Mouse (Mus musculus) frontal cortex, postnatal 25 days (tissue): ENCODE results near the gene Colq.
"Not testable (repeated sequence)": the region's sequence is repeated elsewhere in the genome, so short reads cannot be mapped to it uniquely, and the experiment has no call there.

Experiments
- DNase-seq, 2 experiments: peaks; one replicate each; pipeline ENCODE4 v3.0.0; 2022; ENCODE audit warnings: low spot score in 2 of 2

Gene Colq

DNA sequence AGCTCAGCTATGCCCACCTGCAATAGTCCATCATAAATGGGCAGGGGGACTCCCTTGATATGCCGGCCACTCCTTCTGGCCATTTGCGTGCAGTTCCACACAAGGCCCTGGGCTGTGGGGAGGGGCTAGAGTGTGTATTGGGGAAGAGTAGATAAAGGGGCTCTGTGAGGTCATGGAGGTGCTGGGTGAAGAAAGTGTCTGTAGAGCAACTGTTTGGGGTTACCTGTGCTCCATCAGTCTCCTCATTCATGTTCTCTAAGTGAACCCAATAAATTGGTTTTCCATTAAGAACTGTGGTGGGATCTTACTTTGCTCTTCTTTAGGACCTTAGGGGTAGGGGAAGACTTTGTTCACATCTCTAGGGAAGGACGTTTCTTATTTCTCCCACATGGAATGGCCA lies at the start of gene Colq:
Colq (minus strand) TSS at position 101 of the 400 bp plus-strand sequence.
- no peak for DNase-seq

DNA sequence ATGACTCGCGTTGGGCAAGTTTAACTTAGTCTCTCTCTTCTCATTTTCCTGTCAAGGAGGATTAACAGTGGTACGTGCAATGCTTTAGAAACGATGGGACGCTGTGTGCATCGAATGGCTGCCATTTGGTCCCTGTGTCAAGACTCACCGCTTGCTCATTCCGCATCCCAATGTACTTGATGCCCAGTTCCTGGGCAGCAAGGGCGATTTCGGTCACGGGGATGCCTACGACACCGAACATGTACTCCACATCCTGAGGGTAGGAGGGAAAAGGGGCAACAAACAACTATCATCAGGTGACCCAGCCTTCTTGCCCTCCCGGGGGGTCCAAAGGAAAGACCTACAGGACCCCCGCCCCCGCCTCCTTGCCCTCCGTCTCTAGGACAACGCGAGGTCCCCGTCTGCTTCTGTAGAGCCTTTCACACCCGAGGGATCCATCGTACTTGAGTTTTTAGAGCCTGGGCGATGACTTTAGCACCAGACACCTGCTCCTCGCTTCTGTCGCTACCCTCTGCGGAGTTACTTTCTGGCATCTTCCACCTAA lies 49.3 kb upstream of the Colq start, which contains the start of gene Gm49387:
Gm49387 (minus strand) TSS at position 533 of the 544 bp plus-strand sequence.
- DNase-seq = peak in 1 of 2 experiments; percentile 11

DNA sequence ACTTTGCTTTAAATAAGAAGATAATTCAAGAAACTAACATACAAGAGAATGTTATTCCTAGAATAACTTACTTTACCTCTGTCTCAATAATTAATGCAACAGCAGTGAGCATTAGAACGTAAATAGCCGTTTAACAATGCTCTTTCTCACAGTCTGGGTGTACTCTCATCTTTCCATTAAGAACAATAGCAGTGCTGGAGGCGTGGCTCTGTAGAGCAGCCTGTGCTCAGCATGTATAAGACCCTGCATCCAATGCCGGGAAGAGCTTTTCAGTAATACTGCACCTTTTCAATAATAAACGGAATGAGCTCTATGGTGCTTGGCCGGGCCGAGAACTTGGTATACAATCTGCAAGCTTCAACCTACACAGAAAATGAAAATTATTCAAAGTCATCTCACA lies 39.5 kb upstream of the Colq start:
- DNase-seq = no peak

DNA sequence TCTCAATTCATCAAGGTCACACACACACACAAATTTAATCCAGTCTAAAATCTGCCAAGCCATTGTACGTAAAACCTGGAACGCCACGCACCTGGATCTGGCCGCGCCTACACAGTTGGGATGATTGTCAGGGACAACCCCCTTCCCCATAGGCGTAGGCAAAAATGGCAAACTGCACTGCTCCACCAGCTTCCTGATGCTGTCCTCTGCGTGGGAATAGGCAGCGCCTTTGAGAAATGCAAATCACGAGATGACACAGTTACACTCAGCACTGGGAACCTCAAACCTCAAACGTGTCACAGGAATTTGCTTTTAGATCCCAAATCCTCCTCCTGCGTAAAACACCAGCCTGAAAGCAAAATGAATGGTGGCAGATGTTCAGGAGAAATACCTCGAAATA lies 31.6 kb upstream of the Colq start:
- peak; percentile 20 to 37 for DNase-seq

DNA sequence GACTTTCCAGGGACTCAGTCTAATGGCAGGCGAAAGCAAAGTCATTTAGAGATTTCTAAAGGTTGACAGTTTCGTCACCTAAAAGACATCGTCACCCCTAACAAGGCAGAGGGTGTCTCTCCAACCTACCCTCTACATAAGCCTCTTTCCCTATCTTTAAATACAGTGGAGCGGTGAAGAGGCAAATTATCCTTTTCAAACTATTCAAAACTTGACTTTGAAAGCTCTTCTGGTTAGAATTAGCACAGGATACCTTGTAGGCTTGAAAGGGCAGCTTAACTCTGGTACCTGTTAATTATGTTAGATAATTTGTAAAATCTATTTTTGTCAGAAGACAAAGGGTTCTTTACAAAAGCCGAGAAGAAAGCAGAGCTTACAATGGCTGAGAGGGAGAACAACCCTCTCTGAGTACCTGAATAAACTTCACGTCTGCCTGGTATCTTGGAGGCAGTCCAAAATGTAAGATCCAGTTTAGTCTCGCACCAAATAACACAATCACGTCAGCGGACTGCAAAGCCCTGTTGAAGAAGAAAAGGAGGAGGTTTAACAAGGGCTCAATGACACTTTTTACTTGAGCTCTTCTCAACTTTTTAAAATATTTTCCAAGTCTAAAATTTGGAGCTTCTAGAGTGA lies 29.6 kb upstream of the Colq start:
- no peak for DNase-seq

DNA sequence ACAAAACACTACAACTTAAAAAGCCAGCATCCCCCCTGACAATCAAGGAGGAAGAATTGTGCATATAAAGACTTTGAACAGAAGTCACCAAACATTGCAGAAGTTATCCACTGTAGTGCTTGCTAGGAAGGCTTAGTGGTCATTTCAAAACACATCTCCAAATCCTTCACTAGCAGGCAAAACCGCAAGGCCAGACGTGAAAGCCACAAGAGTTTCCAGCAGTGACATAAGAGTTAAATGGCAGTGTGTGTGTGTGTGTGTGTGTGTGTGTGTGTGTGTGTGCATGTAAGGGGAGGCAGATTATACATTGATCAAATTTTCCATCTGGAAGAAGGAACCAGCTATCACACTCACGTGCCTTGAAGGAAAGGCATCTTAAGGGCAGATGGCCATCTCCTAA lies 26.9 kb upstream of the Colq start:
- no peak for DNase-seq

DNA sequence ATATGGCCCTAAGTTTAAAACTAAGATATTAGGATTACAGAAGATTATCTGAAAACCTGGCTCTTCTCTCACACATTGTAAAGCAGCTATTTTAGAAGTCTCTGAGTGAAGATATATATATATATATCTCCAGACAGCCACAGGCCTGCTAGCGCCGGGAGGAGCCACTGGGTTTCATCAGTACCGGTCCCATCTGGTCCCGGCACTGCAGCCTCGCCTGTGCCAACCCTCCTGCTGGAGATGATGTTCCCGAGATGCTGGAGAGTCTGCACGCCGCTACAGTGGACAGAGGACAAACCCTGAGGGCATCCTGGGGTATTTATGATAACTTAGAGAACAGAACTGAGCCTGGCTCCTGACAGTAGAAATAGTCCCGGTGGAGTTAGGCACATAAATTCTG lies 26.1 kb upstream of the Colq start:
- DNase-seq = no peak

DNA sequence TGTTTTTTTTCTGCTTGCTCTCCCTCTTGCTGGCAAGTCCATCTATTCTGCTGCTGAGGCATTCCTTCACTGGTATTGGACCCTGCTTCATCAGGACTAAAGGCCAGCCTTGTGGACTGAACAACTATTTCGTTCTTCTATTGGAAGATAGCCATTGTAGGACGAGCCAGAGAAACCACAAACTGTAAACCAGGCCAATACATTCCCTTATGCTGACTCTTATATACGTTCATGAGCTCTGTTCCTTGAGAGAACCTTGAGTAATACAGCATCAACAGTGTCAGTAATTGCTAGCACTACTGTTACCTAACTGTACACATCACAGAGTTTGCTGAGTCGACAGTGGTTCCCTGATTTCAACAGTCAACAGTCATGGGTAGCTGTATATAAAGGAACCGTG lies 22.5 kb upstream of the Colq start:
- no peak for DNase-seq

DNA sequence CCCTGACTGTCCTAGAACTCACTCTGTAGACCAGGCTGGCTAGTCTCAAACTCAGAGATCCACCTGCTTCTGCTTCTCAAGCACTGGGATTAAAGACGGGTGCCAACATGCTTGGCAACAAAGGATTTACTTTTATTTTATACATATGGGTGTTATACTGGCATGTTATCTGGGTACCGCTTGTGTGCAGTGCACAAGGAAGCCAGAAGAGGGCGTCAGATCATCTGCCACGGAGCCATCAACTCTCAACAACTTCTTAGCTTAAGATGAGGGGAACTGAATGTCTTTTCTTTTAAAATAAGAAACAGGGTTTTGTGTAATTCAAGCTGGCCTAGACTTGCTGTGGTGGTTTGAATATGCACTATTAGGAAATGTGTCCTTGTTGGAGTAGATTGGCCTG lies 20.8 kb upstream of the Colq start:
- DNase-seq = no peak

DNA sequence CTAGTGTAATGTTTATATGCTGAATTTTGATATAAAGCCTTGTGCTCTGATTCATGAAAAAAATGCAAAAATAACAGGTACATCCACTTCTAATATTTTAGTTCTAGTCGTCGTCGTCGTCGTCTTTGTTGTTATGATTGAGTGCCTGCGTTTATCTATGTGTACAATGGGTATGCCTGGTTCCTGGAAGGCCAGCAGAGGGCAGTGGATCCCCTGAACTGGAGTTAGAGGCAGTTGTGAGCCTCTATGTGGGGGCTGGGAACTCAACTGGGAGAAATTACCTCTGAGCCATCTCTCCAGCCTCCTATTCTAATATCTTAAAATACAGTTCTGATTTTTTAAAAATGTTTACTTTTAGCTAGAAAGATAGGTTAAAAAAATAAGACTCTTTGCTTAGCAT lies 14.4 kb upstream of the Colq start:
- no peak for DNase-seq

DNA sequence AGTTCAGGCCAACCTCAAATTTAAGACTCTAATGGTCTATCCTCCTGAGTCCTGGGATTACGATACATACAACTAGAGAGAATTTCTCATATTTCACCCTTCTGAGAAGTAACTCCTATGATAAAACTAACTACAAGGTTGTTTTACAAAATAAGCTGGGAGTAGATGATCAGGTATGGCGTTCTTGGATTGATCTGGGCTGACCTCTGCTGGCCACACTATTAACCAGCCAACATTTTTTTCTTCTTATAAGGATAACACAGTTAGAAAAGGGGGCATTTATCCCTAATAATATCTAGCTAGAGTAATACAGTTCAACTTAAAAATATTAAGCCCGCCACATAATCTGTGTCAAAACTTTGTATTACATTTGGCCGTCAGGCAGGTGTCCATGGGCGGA lies 13.8 kb upstream of the Colq start:
- DNase-seq = no peak

DNA sequence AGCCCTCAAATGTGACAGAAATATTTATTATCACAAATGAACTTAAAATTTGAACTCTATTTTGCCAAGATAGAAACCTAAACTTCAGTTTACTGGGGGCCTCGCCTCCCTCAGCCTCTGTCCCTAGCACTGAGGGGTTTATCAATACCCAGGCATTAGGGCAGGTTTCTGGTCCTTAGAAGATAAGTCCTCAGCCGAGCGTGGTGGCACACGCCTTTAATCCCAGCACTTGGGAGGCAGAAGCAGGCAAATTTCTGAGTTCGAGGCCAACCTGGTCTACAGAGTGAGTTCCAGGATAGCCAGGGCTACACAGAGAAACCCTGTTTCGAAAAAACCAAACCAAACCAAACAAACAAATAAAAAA lies 11.5 kb upstream of the Colq start:
- DNase-seq = not testable (repeated sequence)

DNA sequence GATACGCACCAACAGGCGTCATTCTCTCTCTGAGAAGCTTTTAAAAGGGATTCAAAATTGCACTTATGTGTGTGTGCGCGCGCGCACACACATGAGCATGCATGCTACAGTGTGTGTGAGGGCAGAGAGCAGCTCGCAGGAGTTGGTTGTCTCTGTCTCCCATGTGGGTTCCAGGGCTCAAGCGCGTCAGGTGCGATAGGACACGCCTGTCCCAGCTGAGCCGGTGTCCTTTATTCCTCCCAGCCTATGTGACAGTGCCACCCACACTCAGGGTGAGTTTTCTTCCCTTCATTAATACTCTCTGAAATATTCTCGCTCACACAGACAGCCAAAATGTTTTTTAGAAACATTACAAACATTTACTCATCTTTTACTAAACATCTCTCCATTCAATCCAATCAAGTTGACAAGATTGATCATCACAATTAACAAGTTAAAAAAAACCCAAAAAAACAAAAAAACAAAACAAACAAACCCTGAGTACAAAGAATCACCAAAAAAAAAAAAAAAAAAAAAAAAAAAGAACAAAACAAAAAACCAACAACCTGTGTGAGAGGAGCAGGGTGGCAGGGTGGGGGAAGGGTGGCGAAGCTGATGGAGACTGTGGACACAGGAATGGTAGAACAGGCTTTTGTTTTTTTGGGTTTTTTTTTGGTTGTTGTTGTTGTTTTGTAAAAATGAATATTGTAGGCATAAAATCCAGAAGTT lies 10.9 kb upstream of the Colq start:
- no peak for DNase-seq

DNA sequence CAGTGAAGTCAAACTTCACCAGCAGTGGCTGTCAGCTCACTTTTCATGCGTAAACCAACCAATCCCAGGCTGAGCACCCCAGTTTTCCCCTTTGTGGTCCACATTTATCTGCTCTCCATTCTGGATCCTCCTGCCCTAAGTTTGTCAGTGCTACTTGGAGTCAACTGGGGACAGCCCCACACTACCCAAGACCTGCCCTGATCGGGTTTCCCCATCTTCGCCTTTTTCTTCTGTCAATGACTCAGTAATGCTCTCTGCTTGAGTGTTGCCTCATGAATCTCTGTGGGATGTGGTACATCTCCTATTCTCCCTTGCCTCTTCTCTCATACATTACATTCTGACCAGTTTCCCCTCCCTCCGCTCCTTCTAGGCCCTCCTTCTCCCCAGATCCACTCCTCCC lies 6.3 kb upstream of the Colq start:
- DNase-seq = no peak

DNA sequence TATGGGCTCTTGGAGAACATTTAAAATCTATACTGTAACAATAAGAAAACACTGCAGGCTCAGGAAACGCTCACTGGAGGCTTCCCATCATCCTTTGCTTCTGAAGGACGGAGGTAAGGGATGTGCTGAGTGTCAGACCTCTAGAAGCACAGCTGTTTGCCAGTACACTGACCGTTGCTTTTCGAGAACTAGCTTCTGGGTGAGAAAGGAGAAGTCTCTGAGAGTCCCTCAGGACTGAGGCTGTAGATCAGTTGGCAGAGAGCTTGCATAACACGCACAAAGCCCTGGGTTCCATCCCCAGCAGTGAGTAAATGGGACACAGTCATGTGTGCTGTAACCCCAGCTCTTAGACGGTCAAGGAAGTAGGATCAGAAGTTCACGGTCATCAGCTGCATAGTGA lies 5.3 kb upstream of the Colq start:
- DNase-seq = no peak

DNA sequence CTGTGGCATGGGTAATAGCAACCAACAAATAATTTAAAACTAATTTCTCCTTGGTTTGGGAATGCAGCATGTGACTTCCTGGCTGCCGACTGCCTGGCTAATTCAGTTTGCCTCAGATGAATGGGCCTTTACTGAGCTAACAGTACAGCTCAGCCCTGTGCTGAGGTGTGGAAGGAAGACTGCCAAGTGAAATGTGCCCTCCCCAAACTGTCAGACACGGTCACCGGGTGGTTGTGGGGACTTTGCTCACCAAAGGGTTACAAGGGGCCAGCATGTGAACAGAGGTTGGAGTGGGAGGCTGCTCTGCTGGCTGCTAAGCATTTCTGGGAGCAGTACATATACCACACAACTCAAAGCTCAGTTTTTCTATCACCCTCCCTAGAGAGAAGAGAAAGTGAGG lies 3.5 kb upstream of the Colq start:
- DNase-seq = no peak

DNA sequence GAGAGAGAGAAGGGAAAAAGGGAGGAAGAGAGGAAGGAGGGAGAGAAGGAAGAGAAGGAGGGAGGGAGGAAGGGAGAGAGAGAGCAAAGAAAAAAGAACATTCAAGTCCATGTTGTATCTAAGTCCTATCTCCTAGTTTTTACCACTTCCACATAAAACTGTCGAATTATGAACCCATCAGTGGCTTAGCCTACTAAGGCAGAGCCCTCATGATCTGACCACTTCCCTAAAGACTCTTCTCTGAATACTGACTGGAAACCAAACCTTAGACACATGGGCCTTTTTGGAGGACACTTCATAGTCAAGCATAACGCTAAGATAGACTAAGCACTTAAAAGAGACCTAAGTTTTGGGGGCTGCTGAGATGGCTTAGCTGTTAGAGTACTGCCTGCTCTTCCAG lies 1.9 kb upstream of the Colq start:
- DNase-seq = no peak

DNA sequence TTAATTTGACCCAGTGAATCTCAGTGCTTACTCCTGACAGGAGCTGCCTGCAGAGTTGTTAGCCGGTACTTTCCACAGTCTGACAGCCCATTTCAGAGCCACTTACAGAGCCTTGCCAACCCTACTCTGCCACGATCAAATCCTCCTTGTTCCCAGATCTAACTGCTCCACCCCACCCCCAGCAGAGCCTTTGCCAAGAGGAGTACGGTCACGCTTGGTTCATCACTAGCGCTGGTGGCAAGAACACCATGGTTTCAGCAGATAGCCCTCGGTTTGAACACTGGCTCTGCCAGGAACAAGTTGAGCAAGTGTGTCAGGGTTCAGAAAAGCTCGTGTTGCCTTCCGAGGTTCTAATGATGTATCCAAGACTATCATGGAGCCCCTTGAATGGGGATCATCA lies 4.7 kb downstream of the Colq start:
- DNase-seq = no peak

DNA sequence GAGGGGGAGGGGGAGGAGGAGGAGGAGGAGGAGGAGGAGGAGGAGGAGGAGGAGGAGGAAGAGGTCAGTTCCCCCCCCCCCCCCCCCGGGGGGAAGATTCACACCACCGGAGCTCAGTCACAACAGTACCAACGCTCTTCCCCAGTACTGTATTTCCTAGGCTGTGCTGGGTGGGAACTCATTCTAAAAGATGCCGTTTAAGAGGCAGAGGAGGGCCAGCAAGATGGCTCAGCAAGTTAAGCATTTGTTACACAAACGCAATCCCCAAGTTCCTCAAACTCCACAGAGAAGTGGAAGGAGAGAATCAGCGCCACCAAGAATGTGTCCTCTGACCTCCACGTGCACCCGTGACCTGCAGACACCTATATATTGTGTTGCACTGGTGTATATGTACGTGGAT lies 8.1 kb downstream of the Colq start:
- no peak for DNase-seq

DNA sequence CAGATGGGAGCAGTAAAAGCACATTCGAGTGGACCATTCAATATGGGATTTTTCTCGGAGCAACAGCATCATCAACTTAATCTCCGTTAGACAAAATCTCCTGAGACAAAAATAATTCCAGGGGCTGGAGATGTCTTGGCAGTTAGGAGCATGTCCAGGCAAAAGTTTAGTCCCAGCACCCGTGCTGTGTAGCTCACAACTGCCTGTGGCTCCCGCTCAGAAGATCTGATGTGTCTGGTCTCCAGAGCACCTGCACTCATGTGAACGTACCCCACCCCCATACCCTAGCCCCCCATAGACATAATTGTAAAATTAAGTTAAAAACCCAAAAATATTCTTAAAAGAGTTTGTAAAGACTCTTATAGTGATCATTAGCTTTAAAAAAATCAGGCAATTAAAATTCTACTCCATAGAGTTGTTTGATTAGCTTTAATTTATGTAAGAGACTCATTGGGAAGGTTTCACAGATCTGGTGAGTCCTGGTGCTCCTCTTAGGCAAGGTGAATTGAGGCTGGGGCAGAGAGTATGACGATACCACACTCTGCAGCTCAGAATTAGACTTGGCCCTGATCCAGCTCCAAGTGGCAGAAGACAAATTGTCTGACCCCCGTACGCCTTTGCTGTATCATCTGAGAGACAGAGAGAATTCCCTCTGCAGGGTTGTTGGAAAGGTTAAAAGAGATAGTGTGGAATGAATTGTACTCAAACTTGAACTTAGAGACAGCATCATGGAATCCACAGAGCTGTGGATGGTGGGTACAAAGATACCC lies 13.0 kb downstream of the Colq start:
- no peak for DNase-seq

DNA sequence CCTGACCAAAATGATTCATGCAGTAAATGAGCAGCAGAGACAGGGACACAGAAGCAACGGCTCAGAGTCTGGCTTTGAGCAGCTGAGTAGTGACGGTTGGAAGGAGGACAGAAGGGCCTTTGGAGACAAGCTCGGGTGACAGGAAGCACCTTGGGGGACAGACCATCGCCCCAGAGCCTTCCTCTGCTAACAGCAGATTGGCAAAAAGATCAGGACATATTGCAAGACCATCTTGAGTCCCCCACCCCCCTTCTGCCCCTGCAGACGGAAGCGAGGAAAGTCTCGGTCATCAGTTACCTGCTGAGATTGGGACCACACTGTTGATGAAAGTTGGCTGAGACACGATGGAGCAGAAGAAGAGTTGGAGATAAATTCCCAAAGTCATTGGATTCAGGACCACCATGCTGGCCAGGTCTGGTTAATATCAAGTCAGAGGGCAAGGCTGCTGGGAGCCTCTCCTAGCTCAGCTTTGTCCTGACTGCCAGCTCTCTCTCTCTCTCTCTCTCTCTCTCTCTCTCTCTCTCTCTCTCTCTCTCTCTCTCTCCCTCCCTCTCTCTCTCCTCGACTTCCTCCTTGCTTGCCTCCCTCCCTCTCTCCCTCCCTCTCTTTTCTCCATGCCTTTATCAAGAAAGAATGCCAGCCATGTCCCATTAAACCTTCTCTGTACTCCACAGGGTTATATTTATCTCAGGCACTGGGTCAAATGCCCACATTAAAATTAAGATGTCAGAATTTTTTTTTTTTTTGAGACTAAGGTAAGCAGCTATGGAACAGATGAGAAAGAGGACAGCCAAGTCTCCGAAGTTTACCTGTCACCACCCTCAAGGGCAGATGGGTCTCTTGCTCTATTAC lies 14.1 kb downstream of the Colq start:
- DNase-seq = no peak

DNA sequence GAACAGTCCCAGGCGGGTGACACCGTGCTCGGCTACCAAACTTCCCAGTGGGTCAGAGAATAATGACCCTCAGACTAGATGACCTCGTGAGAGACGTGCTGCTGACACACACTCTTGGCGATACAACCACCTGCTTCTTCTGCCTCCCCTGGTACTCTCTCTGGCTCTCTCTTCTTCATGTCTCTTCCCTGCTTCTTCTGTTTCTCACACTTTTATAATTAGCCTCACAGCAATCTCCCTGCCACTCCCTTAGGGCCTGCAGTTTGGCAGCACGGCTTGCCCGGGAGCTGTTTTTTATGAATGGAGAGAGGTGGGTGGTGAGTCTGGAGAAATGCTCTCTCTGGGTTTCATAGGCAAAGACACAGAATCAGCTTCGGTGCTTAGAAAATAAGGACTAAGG lies 15.3 kb downstream of the Colq start:
- no peak for DNase-seq
